Mouse (Mus musculus) C2C12 (cell line): ENCODE data around the gene Kbtbd12. TPM values are rescaled to one million over a fixed set of nuclear protein-coding genes. Genes with fewer than 3 reads are reported as not detected.

Experiments used
- H3K27me3 ChIP-seq: one replicate; pipeline ENCODE4 v1.6.1; 2011; ENCODE audit not compliant: control insufficient read depth, insufficient read depth, insufficient read length
- H3K36me3 ChIP-seq: one replicate; pipeline ENCODE4 v1.6.1; 2011; ENCODE audit not compliant: control insufficient read depth, insufficient read depth
- H3K4me3 ChIP-seq: one replicate; pipeline ENCODE4 v1.5.1; 2011; ENCODE audit warnings: mild to moderate bottlenecking, control low read depth; ENCODE audit not compliant: poor library complexity, insufficient read depth, severe bottlenecking
- H3K79me2 ChIP-seq: one replicate; pipeline ENCODE4 v1.6.1; 2011; ENCODE audit not compliant: control insufficient read depth, insufficient read depth
- H3K79me3 ChIP-seq: one replicate; pipeline ENCODE4 v1.6.1; 2011; ENCODE audit warnings: low read depth, control low read depth
- H3ac ChIP-seq: one replicate; pipeline ENCODE3; 2011; ENCODE audit warnings: low read depth; ENCODE audit not compliant: control insufficient read depth, insufficient read length
- CEBPB ChIP-seq: IDR thresholded peaks from one replicate; pipeline ENCODE4 v1.6.1; 2011; ENCODE audit warnings: low read depth, mild to moderate bottlenecking, control low read depth, moderate library complexity
- CTCF ChIP-seq: IDR thresholded peaks from one replicate; pipeline ENCODE4 v1.5.1; 2011; ENCODE audit not compliant: control insufficient read depth, insufficient read depth, insufficient read length
- FOSL1 ChIP-seq: IDR thresholded peaks from one replicate; pipeline ENCODE4 v1.8.0; 2011; ENCODE audit warnings: mild to moderate bottlenecking, low read length; ENCODE audit not compliant: poor library complexity, insufficient read depth, severe bottlenecking
- MAX ChIP-seq: IDR thresholded peaks from one replicate; pipeline ENCODE4 v1.6.1; 2011; ENCODE audit warnings: mild to moderate bottlenecking, control low read depth
- MYOD1 ChIP-seq: IDR thresholded peaks from one replicate; pipeline ENCODE4 v1.6.1; 2011; ENCODE audit warnings: low read depth; ENCODE audit not compliant: control insufficient read depth, insufficient read length
- MYOG ChIP-seq: IDR thresholded peaks from one replicate; pipeline ENCODE4 v1.6.1; 2011; ENCODE audit not compliant: control insufficient read depth, insufficient read length; ENCODE audit errors: extremely low read depth
- USF1 ChIP-seq: IDR thresholded peaks from one replicate; pipeline ENCODE4 v1.6.1; 2011; ENCODE audit warnings: low read depth, mild to moderate bottlenecking, control low read depth, moderate library complexity
- polyA plus RNA-seq: library from polyadenylated mRNA; unstranded; fragments of >200 nt; fragmentation: generic; extraction: Trizol; gene quantifications from one replicate; pipeline ENCODE4 v1.2.1, GENCODE M21; 2012; ENCODE audit warnings: missing spikeins

Kbtbd12 gene
- polyA plus RNA-seq, 1 experiment, result 1.6 TPM

GRCm38 (mm10) chr6:88566676-88567075 is 71.1 kb downstream of the Kbtbd12 start:
- H3K27me3 ChIP-seq, result no peaks in the 10 kb centered on the region
- no peaks in the 10 kb centered on the region for H3K79me2 ChIP-seq
- H3ac ChIP-seq, result no peak overlapping the region
- no peak for TF ChIP-seq MAX
- no peak for TF ChIP-seq CEBPB
- TF ChIP-seq MYOD1, result no peak
- no peak for TF ChIP-seq CTCF
- TF ChIP-seq USF1, result no peak
- no peak for TF ChIP-seq MYOG
- no peak for TF ChIP-seq FOSL1
- no peaks in the 10 kb centered on the region for H3K79me3 ChIP-seq
- H3K36me3 ChIP-seq, result no peaks in the 10 kb centered on the region
- H3K4me3 ChIP-seq, result no peak overlapping the region

GRCm38 (mm10) chr6:88565033-88565432 is 72.7 kb downstream of the Kbtbd12 start:
- H3K79me3 ChIP-seq, result no peaks in the 10 kb centered on the region
- TF ChIP-seq MYOG, result no peak
- TF ChIP-seq MYOD1, result no peak
- peak; percentile 29 for TF ChIP-seq CTCF
- TF ChIP-seq MAX, result no peak
- TF ChIP-seq FOSL1, result no peak
- no peak overlapping the region for H3K4me3 ChIP-seq
- H3ac ChIP-seq, result no peak overlapping the region
- no peaks in the 10 kb centered on the region for H3K27me3 ChIP-seq
- no peaks in the 10 kb centered on the region for H3K36me3 ChIP-seq
- no peaks in the 10 kb centered on the region for H3K79me2 ChIP-seq

- TF ChIP-seq FOSL1, result no peak
- TF ChIP-seq USF1, result no peak
- no peak for TF ChIP-seq MAX
- TF ChIP-seq CTCF, result no peak
- TF ChIP-seq MYOG, result no peak
- no peak for TF ChIP-seq MYOD1
- no peak for TF ChIP-seq CEBPB
- no peaks in the 10 kb centered on the region for H3K79me2 ChIP-seq
- H3ac ChIP-seq, result no peak overlapping the region
- H3K4me3 ChIP-seq, result no peak overlapping the region
- H3K36me3 ChIP-seq, result no peaks in the 10 kb centered on the region
- H3K79me3 ChIP-seq, result no peaks in the 10 kb centered on the region
- no peaks in the 10 kb centered on the region for H3K27me3 ChIP-seq
These were observed 77.6 kb downstream of the Kbtbd12 start for GRCm38 (mm10) chr6:88560156-88560555.

GRCm38 (mm10) chr6:88559688-88560087 is 78.1 kb downstream of the Kbtbd12 start:
- H3K36me3 ChIP-seq, result no peaks in the 10 kb centered on the region
- H3K4me3 ChIP-seq, result no peak overlapping the region
- TF ChIP-seq MYOG (no peak), FOSL1 (no peak), MAX (no peak), CTCF (no peak), USF1 (no peak), MYOD1 (no peak), CEBPB (no peak)
- H3K79me3 ChIP-seq, result no peaks in the 10 kb centered on the region
- H3K79me2 ChIP-seq, result no peaks in the 10 kb centered on the region
- H3K27me3 ChIP-seq, result no peaks in the 10 kb centered on the region
- no peak overlapping the region for H3ac ChIP-seq

GRCm38 (mm10) chr6:88558076-88558475 is 79.7 kb downstream of the Kbtbd12 start:
- Histone ChIP-seq H3K79me2 (no peaks in the 10 kb centered on the region), H3K36me3 (no peaks in the 10 kb centered on the region), H3K4me3 (no peak overlapping the region), H3K79me3 (no peaks in the 10 kb centered on the region), H3ac (no peak overlapping the region), H3K27me3 (no peaks in the 10 kb centered on the region)
- TF ChIP-seq FOSL1 (no peak), MYOG (no peak), CTCF (peak; percentile 32), USF1 (no peak), MYOD1 (no peak), MAX (no peak)

GRCm38 (mm10) chr6:88557548-88557947 is 80.2 kb downstream of the Kbtbd12 start:
- no peak overlapping the region for H3K4me3 ChIP-seq

More at GRCm38 (mm10) chr6:88557548-88557947, 80.2 kb downstream of the Kbtbd12 start:
- Histone ChIP-seq H3K79me3 (no peaks in the 10 kb centered on the region), H3K79me2 (no peaks in the 10 kb centered on the region), H3ac (no peak overlapping the region), H3K36me3 (no peaks in the 10 kb centered on the region), H3K27me3 (no peaks in the 10 kb centered on the region)
- TF ChIP-seq FOSL1 (no peak), MYOD1 (no peak), MAX (no peak), CEBPB (no peak), CTCF (no peak), USF1 (no peak), MYOG (no peak)
